Mouse (Mus musculus): ENCODE measurements around the gene Cntn5. TPM values are rescaled to one million over a fixed set of nuclear protein-coding genes. Genes with fewer than 3 reads are reported as not detected.

The Cntn5 gene
- total and polyA plus RNA-seq, 3 experiments, result not detected

GRCm38 (mm10) chr9:10528692-10529091 is 375.9 kb downstream of the Cntn5 start:
- dilution Hi-C loops (cut with MboI; ENCODE audit: extremely low pct_ligation_motif_present, extremely low pct_unique_long_range_greater_than_20kb, low sequenced_read_pairs) (no loop called here), in situ Hi-C loops (cut with MboI; ENCODE audit: low pct_ligation_motif_present, low pct_unique_long_range_greater_than_20kb, low sequenced_read_pairs) (no loop called here)
- H3K79me2 ChIP-seq (replicated peaks; ENCODE audit: control insufficient read depth, extremely low read depth, insufficient read depth, poor library complexity, severe bottlenecking), result no peaks in the 10 kb centered on the region
- H3K9ac ChIP-seq (ENCODE audit: insufficient read depth, low read depth), result no peak overlapping the region
- no peaks in the 10 kb centered on the region for H3K9me3 ChIP-seq (replicated peaks; ENCODE audit: low read length)
- TF ChIP-seq ZNF384 (IDR thresholded peaks at IDR 0.05; ENCODE audit: low read depth, low read length), result no peak
- no peak for TF ChIP-seq RAD21 (IDR thresholded peaks at IDR 0.05; ENCODE audit: low read depth, low read length)
- H3K36me3 ChIP-seq (replicated peaks in 1 of 2; ENCODE audit: control insufficient read depth in 1 of 2, insufficient read depth in 1 of 2, low read length in 1 of 2), result no peaks in the 10 kb centered on the region
- no peaks in the 10 kb centered on the region for H3K4me1 ChIP-seq (ENCODE audit: control insufficient read depth in 1 of 2, insufficient read depth in 2 of 2)
- no peak overlapping the region for H3K27ac ChIP-seq (ENCODE audit: insufficient read depth, low read depth)
- DNase-seq (ENCODE audit: extremely low read depth), result no peak
- H3K4me2 ChIP-seq (ENCODE audit: insufficient read depth, low read depth, poor library complexity, severe bottlenecking), result no peak overlapping the region
- H3K27me3 ChIP-seq (replicated peaks), result no peaks in the 10 kb centered on the region
- no peak overlapping the region for H3K4me3 ChIP-seq (replicated peaks in 1 of 3; ENCODE audit: low read depth in 2 of 3, low read length in 2 of 3, poor library complexity in 1 of 3)

DNA sequence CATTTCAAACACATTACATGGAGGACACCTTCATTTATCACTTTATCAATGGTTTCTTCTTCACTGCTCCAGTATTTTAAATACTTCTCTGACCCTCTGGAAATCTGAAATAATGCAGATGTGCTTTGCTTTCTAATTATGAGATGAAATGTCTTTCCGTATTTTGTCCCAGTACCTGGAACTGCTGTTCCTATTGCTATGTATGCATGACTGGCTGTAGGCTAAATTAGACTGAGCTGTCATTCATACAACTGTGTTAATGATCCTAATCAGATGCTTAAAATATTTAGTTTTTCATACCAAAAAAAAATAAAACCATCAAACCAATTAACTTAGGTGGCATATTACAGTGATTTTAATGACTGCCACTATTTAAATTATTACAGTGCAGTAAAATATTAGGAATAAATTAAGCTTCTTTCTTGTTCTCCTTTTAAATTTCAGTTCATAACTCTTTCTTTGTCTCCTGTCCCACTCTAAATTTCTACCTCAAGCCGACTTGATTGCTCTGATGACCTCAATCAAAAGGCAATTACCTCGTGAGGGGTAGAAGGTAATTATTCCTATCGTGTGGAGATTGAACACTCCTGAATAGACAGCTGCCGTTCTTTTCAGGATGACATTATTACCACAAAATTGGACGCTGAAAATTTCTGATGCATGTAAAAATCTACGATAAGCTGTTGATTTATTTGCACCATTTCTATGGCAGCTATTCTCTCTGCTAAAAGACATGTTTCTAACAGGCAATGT is 378.5 kb downstream of the Cntn5 start:
- Histone ChIP-seq H3K4me2 (ENCODE audit: insufficient read depth, low read depth, poor library complexity, severe bottlenecking) (no peak overlapping the region), H3K27ac (ENCODE audit: insufficient read depth, low read depth) (no peak overlapping the region), H3K9ac (ENCODE audit: insufficient read depth, low read depth) (no peak overlapping the region), H3K4me1 (ENCODE audit: control insufficient read depth in 1 of 2, insufficient read depth in 2 of 2) (no peaks in the 10 kb centered on the region), H3K4me3 (replicated peaks in 1 of 3; ENCODE audit: low read depth in 2 of 3, low read length in 2 of 3, poor library complexity in 1 of 3) (no peak overlapping the region), H3K9me3 (replicated peaks; ENCODE audit: low read length) (no peaks in the 10 kb centered on the region), H3K36me3 (replicated peaks in 1 of 2; ENCODE audit: control insufficient read depth in 1 of 2, insufficient read depth in 1 of 2, low read length in 1 of 2) (no peaks in the 10 kb centered on the region), H3K79me2 (replicated peaks; ENCODE audit: control insufficient read depth, extremely low read depth, insufficient read depth, poor library complexity, severe bottlenecking) (no peaks in the 10 kb centered on the region), H3K27me3 (replicated peaks) (no peaks in the 10 kb centered on the region)
- dilution Hi-C loops (cut with MboI; ENCODE audit: extremely low pct_ligation_motif_present, extremely low pct_unique_long_range_greater_than_20kb, low sequenced_read_pairs) (no loop called here), in situ Hi-C loops (cut with MboI; ENCODE audit: low pct_ligation_motif_present, low pct_unique_long_range_greater_than_20kb, low sequenced_read_pairs) (no loop called here)
- no peak for TF ChIP-seq RCOR1 (conservative IDR thresholded peaks at IDR 0.05; ENCODE audit: low read depth, low read length)
- DNase-seq (ENCODE audit: extremely low read depth), result no peak

GRCm38 (mm10) chr9:10522604-10523003 is 382.0 kb downstream of the Cntn5 start:
- Histone ChIP-seq H3K36me3 (replicated peaks in 1 of 2; ENCODE audit: control insufficient read depth in 1 of 2, insufficient read depth in 1 of 2, low read length in 1 of 2) (no peaks in the 10 kb centered on the region), H3K4me2 (ENCODE audit: insufficient read depth, low read depth, poor library complexity, severe bottlenecking) (no peak overlapping the region), H3K27me3 (replicated peaks) (no peaks in the 10 kb centered on the region), H3K79me2 (replicated peaks; ENCODE audit: control insufficient read depth, extremely low read depth, insufficient read depth, poor library complexity, severe bottlenecking) (no peaks in the 10 kb centered on the region), H3K4me1 (ENCODE audit: control insufficient read depth in 1 of 2, insufficient read depth in 2 of 2) (no peaks in the 10 kb centered on the region), H3K27ac (ENCODE audit: insufficient read depth, low read depth) (no peak overlapping the region), H3K9me3 (replicated peaks; ENCODE audit: low read length) (no peaks in the 10 kb centered on the region), H3K4me3 (replicated peaks in 1 of 3; ENCODE audit: low read depth in 2 of 3, low read length in 2 of 3, poor library complexity in 1 of 3) (no peak overlapping the region), H3K9ac (ENCODE audit: insufficient read depth, low read depth) (no peak overlapping the region)
- no peak for DNase-seq (ENCODE audit: extremely low read depth)
- no peak for TF ChIP-seq RAD21 (IDR thresholded peaks at IDR 0.05; ENCODE audit: low read depth, low read length)
- TF ChIP-seq ZMIZ1 (IDR thresholded peaks at IDR 0.05; ENCODE audit: low read depth, low read length), result no peak
- TF ChIP-seq MAFK (IDR thresholded peaks at IDR 0.05; ENCODE audit: insufficient replicate concordance, low read length), result no peak
- no peak for TF ChIP-seq JUND (conservative IDR thresholded peaks at IDR 0.05; ENCODE audit: low read depth, low read length)
- no peak for TF ChIP-seq JUN (IDR thresholded peaks at IDR 0.05; ENCODE audit: insufficient read depth, low read depth, low read length)
- dilution Hi-C loops (cut with MboI; ENCODE audit: extremely low pct_ligation_motif_present, extremely low pct_unique_long_range_greater_than_20kb, low sequenced_read_pairs) (no loop called here), in situ Hi-C loops (cut with MboI; ENCODE audit: low pct_ligation_motif_present, low pct_unique_long_range_greater_than_20kb, low sequenced_read_pairs) (no loop called here)

All from CH12.LX (cell line).